Mouse (Mus musculus) midbrain, embryonic 13.5 days (tissue): ENCODE measurements at regions not wholly inside any gene's neighbourhood (a gene's known extent, or its start where the extent isn't known, plus 50 kb on each side); places are given as distances from the start of the nearest gene placed in this dataset.
A peak's percentile ranks its signal among the peaks of the same experiment; 100 is the strongest.
"Not testable (repeated sequence)": the region's sequence is repeated elsewhere in the genome, so short reads cannot be mapped to it uniquely, and the experiment has no call there.

Source experiments
- ATAC-seq: fragments of 200-750 bp; cut with Nextera tagmentation; 2 replicates; pipeline ENCODE4 v1.8.0; 2017; ENCODE audit warnings: mild to moderate bottlenecking, moderate TSS enrichment, moderate library complexity
- H3K27ac ChIP-seq: fragments of 300-500 bp; sonication (generic); 2 replicates; pipeline ENCODE4 v1.5.1; 2015; ENCODE audit warnings: inconsistent platforms, mild to moderate bottlenecking, moderate library complexity
- H3K27me3 ChIP-seq: fragments of 300-500 bp; sonication (generic); 2 replicates; pipeline ENCODE4 v1.6.1; 2015; ENCODE audit warnings: mild to moderate bottlenecking, inconsistent platforms
- H3K36me3 ChIP-seq: fragments of 300-500 bp; sonication (generic); 2 replicates; pipeline ENCODE4 v1.6.1; 2015; ENCODE audit warnings: mild to moderate bottlenecking, inconsistent platforms
- H3K4me1 ChIP-seq: fragments of 300-500 bp; sonication (generic); replicated peaks from 2 replicates; pipeline ENCODE4 v1.6.1; 2015; ENCODE audit warnings: inconsistent platforms
- H3K4me2 ChIP-seq: fragments of 300-500 bp; sonication (generic); replicated peaks from 2 replicates; pipeline ENCODE4 v1.6.1; 2015; ENCODE audit warnings: moderate library complexity, mild to moderate bottlenecking, inconsistent platforms
- H3K4me3 ChIP-seq: fragments of 300-500 bp; sonication (generic); replicated peaks from 2 replicates; pipeline ENCODE4 v1.5.1; 2015; ENCODE audit warnings: mild to moderate bottlenecking, inconsistent platforms
- H3K9ac ChIP-seq: fragments of 300-500 bp; sonication (generic); replicated peaks from 2 replicates; pipeline ENCODE4 v1.6.1; 2015; ENCODE audit warnings: mild to moderate bottlenecking, inconsistent platforms
- H3K9me3 ChIP-seq: fragments of 300-500 bp; sonication (generic); 2 replicates; pipeline ENCODE4 v1.6.1; 2016; ENCODE audit warnings: mild to moderate bottlenecking, inconsistent platforms
- WGBS: fragments of 180-500 bp; shearing (Covaris S2); methylation state at CpG from one replicate; pipeline ENCODE4 v1.1.7; 2015; 5-methylcytosine and 5-hydroxymethylcytosine counted together

DNA sequence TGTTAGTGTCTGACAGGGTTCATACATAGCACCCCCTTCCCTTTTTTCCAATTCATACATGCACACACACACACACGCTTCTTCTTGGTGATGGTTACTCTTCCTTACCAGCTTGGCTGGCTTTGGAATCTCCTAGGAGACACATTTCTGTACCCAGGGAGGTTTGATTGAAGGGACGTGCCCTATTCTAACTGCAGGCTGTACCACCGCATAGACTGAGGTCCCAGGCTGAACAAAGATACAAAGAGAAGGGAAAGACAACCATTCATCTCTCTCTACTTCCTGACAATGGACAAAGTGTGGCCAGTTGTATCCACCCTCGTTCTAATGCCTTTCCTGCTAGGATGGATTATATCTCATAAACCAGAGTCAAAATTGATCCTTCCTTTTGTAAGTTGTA lies 100.0 kb downstream of the Raet1d start:
- H3K4me2 ChIP-seq = peak overlapping the region; percentile 28; the same call in 1 of the 2 replicates
- ATAC-seq = peak; percentile 41; the same call in 1 of the 2 replicates
- H3K36me3 ChIP-seq, H3K4me3 ChIP-seq, H3K27me3 ChIP-seq, H3K9ac ChIP-seq, H3K4me1 ChIP-seq, H3K9me3 ChIP-seq: not testable (repeated sequence)
- peak overlapping the region; percentile 70; the same call in 1 of the 2 replicates for H3K27ac ChIP-seq
- WGBS = 23% methylated on average over 4 of the region's 4 CpGs

- H3K4me3 ChIP-seq, H3K9ac ChIP-seq, H3K36me3 ChIP-seq, H3K9me3 ChIP-seq, H3K4me1 ChIP-seq, H3K27me3 ChIP-seq: not testable (repeated sequence)
- peak overlapping the region; percentile 70 for H3K27ac ChIP-seq
- peak; percentile 87 for ATAC-seq
- peak overlapping the region; percentile 28 for H3K4me2 ChIP-seq
- WGBS = 2% methylated on average over 7 of the region's 7 CpGs
These were observed 100.6 kb downstream of the Raet1d start for GRCm38 (mm10) chr10:22460818-22461479.

GRCm38 (mm10) chr10:22461480-22462050 lies 101.2 kb downstream of the Raet1d start:
- H3K4me2 ChIP-seq = peak overlapping the region; percentile 28
- H3K4me3 ChIP-seq, H3K27me3 ChIP-seq, H3K9ac ChIP-seq, H3K36me3 ChIP-seq, H3K4me1 ChIP-seq, H3K9me3 ChIP-seq: not testable (repeated sequence)
- peak; percentile 93 for ATAC-seq
- 15% methylated on average over 4 of the region's 4 CpGs for WGBS
- peak overlapping the region; percentile 44 for H3K27ac ChIP-seq

DNA sequence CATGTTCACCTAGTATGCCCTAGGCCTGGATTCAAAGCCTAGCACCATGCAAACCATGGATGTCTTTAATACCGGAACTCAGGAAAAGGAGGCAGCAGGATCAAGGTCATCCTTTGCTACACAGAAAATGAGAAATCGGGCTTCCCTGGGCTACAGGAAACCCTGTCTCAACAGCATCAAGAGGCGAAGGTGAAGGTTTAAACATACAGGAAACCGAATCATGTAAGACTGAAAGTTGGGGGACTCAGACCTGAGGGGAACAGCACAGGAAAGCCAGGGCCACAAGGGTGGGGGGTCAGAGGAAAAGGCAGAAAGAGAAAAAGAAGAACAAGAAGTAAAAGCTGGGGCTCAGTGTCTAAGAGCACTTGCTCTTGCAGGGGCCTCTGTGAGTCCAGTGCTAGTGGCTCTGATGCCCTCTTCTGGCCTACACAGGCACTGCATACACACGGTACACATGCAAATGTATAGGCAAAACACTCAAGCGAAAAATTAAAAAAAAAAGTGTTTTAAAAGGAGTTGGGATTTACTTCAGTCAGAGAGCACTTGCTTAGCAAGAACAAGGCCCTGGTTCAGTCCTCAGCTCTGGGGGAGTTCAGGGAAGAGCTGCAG lies 111.5 kb downstream of the Raet1d start:
- not testable (repeated sequence) for H3K4me2 ChIP-seq, H3K27ac ChIP-seq, H3K4me3 ChIP-seq, H3K4me1 ChIP-seq, H3K27me3 ChIP-seq, H3K9ac ChIP-seq, ATAC-seq, H3K36me3 ChIP-seq
- WGBS = 94% methylated on average over 6 of the region's 6 CpGs
- peaks cover 11% of the 10 kb centered on the region; the same call in 1 of the 2 replicates for H3K9me3 ChIP-seq

- not testable (repeated sequence) for H3K9ac ChIP-seq, H3K4me1 ChIP-seq, H3K27me3 ChIP-seq, H3K4me2 ChIP-seq, H3K4me3 ChIP-seq, H3K9me3 ChIP-seq, H3K27ac ChIP-seq, H3K36me3 ChIP-seq
- peak; percentile 85 for ATAC-seq
- 2% methylated on average over 4 of the region's 4 CpGs for WGBS
These were observed 119.5 kb downstream of the Raet1d start for GRCm38 (mm10) chr10:22479860-22480259.

DNA sequence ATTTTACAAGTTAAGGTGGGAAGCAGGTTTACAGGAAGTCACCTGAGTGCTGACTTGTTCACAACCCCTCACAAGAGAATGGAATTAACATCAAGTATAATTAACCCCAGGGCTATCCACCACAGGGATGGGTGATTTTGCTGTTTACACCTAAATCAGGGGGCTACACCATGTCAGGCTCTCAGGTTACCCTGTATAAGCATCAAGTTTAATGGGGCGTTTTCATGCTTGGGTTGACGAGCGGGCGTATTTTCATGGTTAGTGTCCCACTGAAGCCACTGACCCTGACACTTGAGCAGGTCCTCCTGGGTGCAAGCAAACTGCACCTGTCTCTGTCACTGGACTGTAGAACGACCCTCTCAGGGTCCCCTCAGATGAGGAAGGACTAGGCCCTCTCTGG lies 126.7 kb downstream of the Raet1d start:
- H3K4me2 ChIP-seq, H3K36me3 ChIP-seq, H3K27me3 ChIP-seq, H3K27ac ChIP-seq, H3K9me3 ChIP-seq, H3K4me1 ChIP-seq, H3K9ac ChIP-seq, H3K4me3 ChIP-seq, ATAC-seq: not testable (repeated sequence)
- 91% methylated on average over 5 of the region's 5 CpGs for WGBS

DNA sequence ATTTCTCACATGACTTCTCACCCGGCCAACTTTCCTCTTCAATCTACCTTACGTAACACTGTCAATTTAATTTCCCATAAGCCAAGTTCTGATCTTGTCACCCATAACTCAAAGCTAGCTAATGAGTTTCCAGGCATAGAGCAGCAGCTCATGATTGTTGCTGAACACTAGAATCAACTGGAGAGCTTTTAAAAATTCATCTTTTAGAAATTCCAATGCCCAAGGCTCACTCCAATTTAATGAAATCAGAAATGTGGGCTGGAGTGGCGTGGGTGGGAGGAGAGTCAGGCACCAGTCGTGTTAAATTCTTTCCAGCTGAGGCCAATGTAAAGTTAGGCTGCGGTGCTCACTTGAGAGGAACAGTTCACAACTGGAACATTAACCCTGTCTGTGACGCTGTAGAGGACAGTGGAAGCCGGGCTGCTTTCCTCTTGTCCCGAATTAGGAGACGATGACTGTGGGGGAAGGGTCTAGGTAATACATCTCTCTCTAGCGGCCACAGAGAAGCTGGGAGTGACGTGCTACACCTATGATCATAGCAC lies 131.5 kb downstream of the Raet1d start:
- 76% methylated on average over 11 of the region's 11 CpGs for WGBS

GRCm38 (mm10) chr10:22495975-22496496 lies 135.7 kb downstream of the Raet1d start:
- Histone ChIP-seq H3K4me1 (peaks cover 4% of the 10 kb centered on the region; the same call in 1 of the 2 replicates), H3K9me3 (no peaks in the 10 kb centered on the region), H3K27me3 (no peaks in the 10 kb centered on the region), H3K4me2 (no peak overlapping the region), H3K4me3 (no peak overlapping the region), H3K9ac (no peak overlapping the region), H3K27ac (no peak overlapping the region), H3K36me3 (no peaks in the 10 kb centered on the region)
- WGBS = 29% methylated on average over 4 of the region's 4 CpGs
- peak; percentile 80 for ATAC-seq

More for the DNA sequence above, 131.5 kb downstream of the Raet1d start:
- not testable (repeated sequence) for H3K27me3 ChIP-seq, H3K4me3 ChIP-seq, ATAC-seq, H3K4me1 ChIP-seq, H3K9me3 ChIP-seq, H3K9ac ChIP-seq, H3K36me3 ChIP-seq, H3K27ac ChIP-seq, H3K4me2 ChIP-seq
